Mouse (Mus musculus) limb, embryonic 12.5 days (tissue): Measurements from ENCODE around the gene Tecpr1. TPM values are rescaled to one million over a fixed set of nuclear protein-coding genes. Genes with fewer than 3 reads are reported as not detected.

Experiments
- ATAC-seq: fragments of 200-750 bp; cut with Nextera tagmentation; 2 replicates; pipeline ENCODE4 v1.8.0; 2017; ENCODE audit warnings: low read depth, moderate TSS enrichment; ENCODE audit not compliant: insufficient number of reproducible peaks, insufficient read depth, low FRiP score, low TSS enrichment
- H3K27ac ChIP-seq: fragments of 300-500 bp; sonication (generic); 2 replicates; pipeline ENCODE4 v1.5.1; 2016; ENCODE audit warnings: mild to moderate bottlenecking, moderate library complexity
- H3K27me3 ChIP-seq: fragments of 300-500 bp; sonication (generic); 2 replicates; pipeline ENCODE4 v1.6.1; 2016; ENCODE audit warnings: mild to moderate bottlenecking, moderate library complexity
- H3K36me3 ChIP-seq: fragments of 300-500 bp; sonication (generic); 2 replicates; pipeline ENCODE4 v1.6.1; 2016; ENCODE audit warnings: mild to moderate bottlenecking, moderate library complexity
- H3K4me1 ChIP-seq: fragments of 300-500 bp; sonication (generic); replicated peaks from 2 replicates; pipeline ENCODE4 v1.6.1; 2016
- H3K4me2 ChIP-seq: fragments of 300-500 bp; sonication (generic); 2 replicates; pipeline ENCODE4 v1.6.1; 2016; ENCODE audit warnings: mild to moderate bottlenecking, moderate library complexity
- H3K4me3 ChIP-seq: fragments of 300-500 bp; sonication (generic); replicated peaks from 2 replicates; pipeline ENCODE4 v1.5.1; 2016; ENCODE audit warnings: mild to moderate bottlenecking
- H3K9ac ChIP-seq: fragments of 300-500 bp; sonication (generic); replicated peaks from 2 replicates; pipeline ENCODE4 v1.6.1; 2016; ENCODE audit warnings: mild to moderate bottlenecking, moderate library complexity
- H3K9me3 ChIP-seq: fragments of 300-500 bp; sonication (generic); 2 replicates; pipeline ENCODE4 v1.6.1; 2016; ENCODE audit warnings: mild to moderate bottlenecking, moderate library complexity
- WGBS: fragments of 180-500 bp; shearing (Covaris S2); methylation state at CpG from one replicate; pipeline ENCODE4 v1.1.7; 2016; 5-methylcytosine and 5-hydroxymethylcytosine counted together
- polyA plus RNA-seq: library from polyadenylated mRNA; unstranded; fragments of >200 nt; fragmentation: Nextera tagmentation; extraction: Ambion mirVana; gene quantifications from 2 replicates; pipeline ENCODE4 v1.2.1, GENCODE M21; 2016

The Tecpr1 gene
- polyA plus RNA-seq, 1 experiment from 2014 or later, result 24.3 TPM

GRCm38 (mm10) chr5:144258687-144259086 lies 35.3 kb upstream of the Tecpr1 start:
- Histone ChIP-seq H3K4me3 (peak overlapping the region; percentile 99), H3K9ac (peak overlapping the region; percentile 47), H3K36me3 (peaks cover 53% of the 10 kb centered on the region), H3K27me3 (no peaks in the 10 kb centered on the region), H3K9me3 (no peaks in the 10 kb centered on the region), H3K4me2 (peak overlapping the region; percentile 82), H3K27ac (no peak overlapping the region), H3K4me1 (peaks cover 46% of the 10 kb centered on the region)
- ATAC-seq, result no peak
- WGBS, result 39% methylated on average over 2 of the region's 2 CpGs

- 37% methylated on average over 14 of the region's 14 CpGs for WGBS
- ATAC-seq, result no peak
- Histone ChIP-seq H3K4me2 (peak overlapping the region; percentile 82), H3K27ac (no peak overlapping the region; the same call in 1 of the 2 replicates), H3K4me1 (peaks cover 46% of the 10 kb centered on the region), H3K4me3 (peak overlapping the region; percentile 99), H3K9ac (peak overlapping the region; percentile 47), H3K9me3 (no peaks in the 10 kb centered on the region), H3K36me3 (peaks cover 48% of the 10 kb centered on the region), H3K27me3 (no peaks in the 10 kb centered on the region)
Observed at GRCm38 (mm10) chr5:144258131-144258611, 34.8 kb upstream of the Tecpr1 start.

GRCm38 (mm10) chr5:144257451-144258110 lies 34.2 kb upstream of the Tecpr1 start:
- peaks cover 46% of the 10 kb centered on the region for H3K4me1 ChIP-seq
- peaks cover 44% of the 10 kb centered on the region for H3K36me3 ChIP-seq
- H3K27ac ChIP-seq, result peak overlapping the region; percentile 94; the same call in 1 of the 2 replicates
- H3K9me3 ChIP-seq, result no peaks in the 10 kb centered on the region
- H3K27me3 ChIP-seq, result no peaks in the 10 kb centered on the region
- H3K4me2 ChIP-seq, result peak overlapping the region; percentile 82
- ATAC-seq, result no peak
- 70% methylated on average over 3 of the region's 3 CpGs for WGBS
- H3K9ac ChIP-seq, result peak overlapping the region; percentile 98
- peak overlapping the region; percentile 99 for H3K4me3 ChIP-seq

GRCm38 (mm10) chr5:144256888-144257287 lies 33.5 kb upstream of the Tecpr1 start:
- WGBS, result 44% methylated on average over 1 of the region's 1 CpGs
- peak overlapping the region; percentile 94 for H3K27ac ChIP-seq
- peak overlapping the region; percentile 82 for H3K4me2 ChIP-seq
- ATAC-seq, result no peak
- peak overlapping the region; percentile 99 for H3K4me3 ChIP-seq
- no peaks in the 10 kb centered on the region for H3K27me3 ChIP-seq
- peak overlapping the region; percentile 98 for H3K9ac ChIP-seq
- H3K4me1 ChIP-seq, result peaks cover 46% of the 10 kb centered on the region
- peaks cover 39% of the 10 kb centered on the region for H3K36me3 ChIP-seq
- H3K9me3 ChIP-seq, result no peaks in the 10 kb centered on the region

- H3K4me2 ChIP-seq, result peak overlapping the region; percentile 82
- peak overlapping the region; percentile 99 for H3K4me3 ChIP-seq
- H3K36me3 ChIP-seq, result peaks cover 36% of the 10 kb centered on the region
- H3K9me3 ChIP-seq, result no peaks in the 10 kb centered on the region
- H3K27ac ChIP-seq, result peak overlapping the region; percentile 94
- H3K9ac ChIP-seq, result peak overlapping the region; percentile 98
- no peaks in the 10 kb centered on the region for H3K27me3 ChIP-seq
- peaks cover 46% of the 10 kb centered on the region for H3K4me1 ChIP-seq
- ATAC-seq, result no peak
- WGBS, result 9% methylated on average over 7 of the region's 7 CpGs
Observed at GRCm38 (mm10) chr5:144256541-144256870, 33.1 kb upstream of the Tecpr1 start.

- Histone ChIP-seq H3K9ac (peak overlapping the region; percentile 98), H3K27me3 (no peaks in the 10 kb centered on the region), H3K9me3 (no peaks in the 10 kb centered on the region), H3K4me2 (peak overlapping the region; percentile 82), H3K4me3 (peak overlapping the region; percentile 99), H3K36me3 (peaks cover 29% of the 10 kb centered on the region), H3K4me1 (peaks cover 46% of the 10 kb centered on the region), H3K27ac (peak overlapping the region; percentile 94)
- WGBS, result under 1% methylated on average over 40 of the region's 40 CpGs
- ATAC-seq, result no peak; the same call in 1 of the 2 replicates
Observed at GRCm38 (mm10) chr5:144255632-144256540, 32.5 kb upstream of the Tecpr1 start.

- Histone ChIP-seq H3K4me3 (peak overlapping the region; percentile 99), H3K36me3 (peaks cover 21% of the 10 kb centered on the region), H3K4me2 (peak overlapping the region; percentile 82), H3K9ac (peak overlapping the region; percentile 98), H3K4me1 (peaks cover 39% of the 10 kb centered on the region), H3K27me3 (no peaks in the 10 kb centered on the region), H3K27ac (peak overlapping the region; percentile 94), H3K9me3 (no peaks in the 10 kb centered on the region)
- WGBS, result under 1% methylated on average over 55 of the region's 84 CpGs
- ATAC-seq, result peak; percentile 73
Observed at GRCm38 (mm10) chr5:144254811-144255631, 31.6 kb upstream of the Tecpr1 start.

- H3K27ac ChIP-seq, result no peak overlapping the region
- peaks cover 33% of the 10 kb centered on the region for H3K4me1 ChIP-seq
- H3K9me3 ChIP-seq, result no peaks in the 10 kb centered on the region
- no peaks in the 10 kb centered on the region for H3K27me3 ChIP-seq
- 55% methylated on average over 16 of the region's 16 CpGs for WGBS
- ATAC-seq, result peak; percentile 21; the same call in 1 of the 2 replicates
- peaks cover 15% of the 10 kb centered on the region for H3K36me3 ChIP-seq
- peak overlapping the region; percentile 82 for H3K4me2 ChIP-seq
- no peak overlapping the region; the same call in 1 of the 2 replicates for H3K9ac ChIP-seq
- peak overlapping the region; percentile 99 for H3K4me3 ChIP-seq
Observed at GRCm38 (mm10) chr5:144254122-144254810, 30.9 kb upstream of the Tecpr1 start.

- Histone ChIP-seq H3K27me3 (no peaks in the 10 kb centered on the region), H3K27ac (no peak overlapping the region), H3K4me1 (peaks cover 23% of the 10 kb centered on the region), H3K9me3 (no peaks in the 10 kb centered on the region), H3K36me3 (peaks cover 4% of the 10 kb centered on the region; the same call in 1 of the 2 replicates), H3K9ac (no peak overlapping the region), H3K4me3 (no peak overlapping the region), H3K4me2 (no peak overlapping the region)
- WGBS, result 72% methylated on average over 4 of the region's 4 CpGs
- no peak for ATAC-seq
Observed at GRCm38 (mm10) chr5:144253212-144253611, 29.8 kb upstream of the Tecpr1 start.

- H3K4me3 ChIP-seq, result no peak overlapping the region
- H3K9ac ChIP-seq, result no peak overlapping the region
- H3K9me3 ChIP-seq, result no peaks in the 10 kb centered on the region
- no peak overlapping the region for H3K4me2 ChIP-seq
- H3K36me3 ChIP-seq, result no peaks in the 10 kb centered on the region
- no peaks in the 10 kb centered on the region for H3K27me3 ChIP-seq
- ATAC-seq, result no peak
- H3K4me1 ChIP-seq, result peaks cover 15% of the 10 kb centered on the region
- H3K27ac ChIP-seq, result no peak overlapping the region
- WGBS, result 91% methylated on average over 13 of the region's 13 CpGs
Observed at GRCm38 (mm10) chr5:144251876-144252577, 28.6 kb upstream of the Tecpr1 start.
